Mouse (Mus musculus) erythroblast, embryonic 14.5 days (primary cell): ENCODE results near the gene Cox7a1.

Experiments
- GATA1 ChIP-seq: IDR thresholded peaks from 2 replicates; pipeline ENCODE4 v1.6.1; 2012; ENCODE audit warnings: low read length, inconsistent platforms, mixed read lengths
- TAL1 ChIP-seq: IDR thresholded peaks from 3 replicates; pipeline ENCODE4 v1.6.1; 2012; ENCODE audit warnings: low read length, inconsistent platforms, mixed read lengths

- no peak for TF ChIP-seq TAL1
- TF ChIP-seq GATA1, result no peak
These were observed 2.6 kb upstream of the Cox7a1 start for GRCm38 (mm10) chr7:30181308-30181707.
